Mouse (Mus musculus) MEL (cell line): ENCODE measurements around the gene Ltbp3.

Experiments used
- MYC ChIP-seq: IDR thresholded peaks from 2 replicates; pipeline ENCODE4 v1.6.1; 2011; ENCODE audit warnings: low read depth, mild to moderate bottlenecking, low read length, improper control_type of control experiment, moderate library complexity
- POLR2AphosphoS5 ChIP-seq: IDR thresholded peaks from 2 replicates; pipeline ENCODE4 v1.6.1; 2012; ENCODE audit warnings: low read depth, borderline replicate concordance, mild to moderate bottlenecking, inconsistent platforms, low read length, moderate library complexity, mixed read lengths

GRCm38 (mm10) chr19:5763163-5763562, 22.5 kb downstream of the Ltbp3 start:
- TF ChIP-seq MYC (no peak), POLR2AphosphoS5 (no peak)
